Mouse (Mus musculus) lung, adult 18-20 months (tissue): ENCODE measurements at regions not wholly inside any gene's neighbourhood (a gene's known extent, or its start where the extent isn't known, plus 50 kb on each side); places are given as distances from the start of the nearest gene placed in this dataset.

Experiments used
- DNase-seq, 2 experiments: peaks; one replicate each; pipeline ENCODE4 v3.0.0; 2022; ENCODE audit warnings: mixed read lengths in 2 of 2

GRCm38 (mm10) chr10:60936659-60937516, 105.5 kb upstream of the Unc5b start:
- DNase-seq, result no peak

GRCm38 (mm10) chr10:60934297-60935286, 103.2 kb upstream of the Unc5b start:
- DNase-seq, result peak; percentile 64 to 78

DNA sequence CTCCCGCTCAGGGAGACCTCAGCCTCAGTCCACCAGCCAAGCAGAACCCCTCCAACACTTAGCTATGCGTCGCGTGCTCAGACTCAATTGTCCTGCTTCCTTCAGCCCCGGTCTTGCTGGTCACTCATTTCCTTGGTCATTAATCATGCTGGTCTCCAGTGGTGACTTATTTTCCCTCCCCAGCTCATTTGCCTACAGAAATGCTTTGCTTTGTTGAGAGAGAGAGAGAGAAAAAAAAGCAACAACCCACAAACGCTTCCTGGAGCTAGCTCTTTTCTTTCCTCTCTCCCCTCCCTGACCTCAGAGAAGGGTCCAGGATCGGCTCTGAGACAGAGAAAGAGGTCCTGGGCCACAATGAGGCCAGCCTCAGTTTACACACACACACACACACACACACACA, 102.5 kb upstream of the Unc5b start:
- DNase-seq, result peak in 1 of 2 experiments; percentile 25

DNA sequence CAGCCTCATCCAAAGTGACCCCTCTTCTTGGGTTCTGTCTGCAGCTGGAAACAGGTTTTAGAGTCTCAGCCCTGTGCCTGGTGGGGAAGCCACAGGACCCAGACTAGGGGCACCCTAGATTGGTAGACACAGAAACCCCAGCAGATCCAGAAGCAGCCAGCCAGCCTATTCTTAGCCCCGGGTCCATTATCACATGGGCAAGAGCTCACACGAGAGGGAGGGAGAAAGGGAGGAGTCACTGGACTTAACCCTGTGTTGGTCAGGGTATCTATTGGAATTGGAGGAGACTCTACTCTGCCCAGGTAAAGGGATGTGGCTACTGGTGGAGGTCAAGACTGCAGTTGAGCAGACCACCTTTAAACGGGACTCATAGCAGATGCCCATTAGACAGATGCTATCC, 101.5 kb upstream of the Unc5b start:
- DNase-seq, result no peak

DNA sequence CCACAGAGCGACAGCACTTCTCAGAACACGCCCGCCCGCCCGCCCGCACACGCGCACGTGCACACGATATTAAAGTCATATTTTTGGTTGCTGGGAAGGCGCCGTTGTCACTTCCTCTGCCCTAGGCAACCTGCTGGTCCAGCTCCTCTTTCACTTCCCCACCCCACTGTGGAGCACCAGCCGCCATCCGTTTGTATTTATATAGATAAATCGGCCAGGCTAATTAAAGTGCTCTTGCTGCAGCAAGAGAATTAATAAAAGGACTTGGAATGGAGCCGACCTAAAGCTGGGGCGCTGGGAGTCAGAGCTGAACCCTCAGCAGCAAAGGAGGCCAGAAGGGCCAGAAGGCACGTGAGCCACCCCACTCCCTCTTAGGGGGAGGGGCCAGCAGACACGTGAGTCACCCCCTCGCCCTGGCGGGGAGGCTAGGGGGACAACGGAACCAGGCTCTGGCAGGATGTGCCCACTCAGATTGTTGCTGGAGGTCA, 100.6 kb upstream of the Unc5b start:
- DNase-seq, result no peak

DNA sequence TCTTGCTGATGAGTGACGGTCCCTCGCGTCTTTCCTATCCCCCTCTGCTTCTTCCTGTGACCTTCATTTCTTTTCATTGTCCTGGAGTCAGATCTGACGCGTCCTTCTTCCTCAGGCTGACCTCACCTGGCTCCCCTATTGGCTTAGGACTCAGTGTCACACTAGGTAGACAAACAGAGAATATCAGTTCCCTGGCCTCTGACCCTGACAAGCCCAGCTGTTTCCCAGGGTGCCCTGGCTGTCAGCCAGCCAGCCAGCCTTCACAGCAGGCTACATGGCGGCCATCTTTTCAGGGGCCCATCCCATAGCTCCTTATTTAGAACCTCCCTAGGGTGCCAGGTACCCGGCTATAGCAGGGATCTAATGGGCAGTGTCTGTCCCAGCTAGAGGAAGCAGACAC, 97.3 kb upstream of the Unc5b start:
- DNase-seq, result no peak

- DNase-seq, result no peak
Observed at GRCm38 (mm10) chr10:60928164-60928563, 96.8 kb upstream of the Unc5b start.

DNA sequence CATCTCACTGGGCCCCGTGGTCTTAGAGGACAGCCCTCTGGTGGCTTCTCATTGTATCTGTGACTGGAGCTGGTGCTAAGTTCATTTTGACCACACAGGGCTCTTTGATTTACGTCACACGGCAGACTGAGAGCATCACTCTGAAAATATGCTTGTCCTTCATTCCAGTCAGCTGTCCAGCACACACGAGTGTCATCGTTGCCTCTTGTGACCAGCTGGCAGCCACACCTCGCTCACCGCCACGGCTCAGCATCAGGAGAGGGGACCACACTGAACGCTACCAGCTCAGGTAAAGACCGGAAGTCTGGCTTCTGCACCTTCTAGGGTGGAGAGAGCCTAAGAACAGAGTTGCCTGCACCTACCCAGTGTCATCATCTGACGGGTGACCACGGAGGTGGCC, 95.3 kb upstream of the Unc5b start:
- DNase-seq, result no peak

GRCm38 (mm10) chr10:60925644-60926043, 94.3 kb upstream of the Unc5b start:
- DNase-seq, result no peak

DNA sequence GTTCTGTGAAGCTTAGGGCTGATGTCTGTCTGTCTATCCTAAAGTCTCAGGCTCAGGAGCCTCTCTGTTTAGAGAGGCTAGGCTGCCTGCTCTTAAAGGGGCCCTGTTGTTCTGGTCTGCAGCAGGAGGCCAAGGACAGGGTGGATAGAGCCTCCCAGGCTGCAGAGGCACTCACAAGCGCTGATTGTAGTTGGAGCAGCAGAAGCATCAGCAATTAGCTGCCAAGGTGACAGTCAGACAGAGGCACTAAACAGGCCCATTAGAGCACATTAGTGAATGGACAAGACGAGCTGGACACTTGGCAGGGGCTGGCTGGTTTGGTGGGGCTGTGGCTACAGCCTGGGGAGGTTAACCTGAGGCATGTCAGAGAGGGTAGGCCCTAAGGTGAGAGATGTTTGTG, 93.8 kb upstream of the Unc5b start:
- no peak for DNase-seq

- no peak for DNase-seq
Observed at GRCm38 (mm10) chr10:60923806-60924205, 92.4 kb upstream of the Unc5b start.

- DNase-seq, result no peak
Observed at GRCm38 (mm10) chr10:60920621-60921020, 89.2 kb upstream of the Unc5b start.

GRCm38 (mm10) chr10:60918020-60918419, 86.6 kb upstream of the Unc5b start:
- DNase-seq, result no peak

GRCm38 (mm10) chr10:60914391-60914790, 83.0 kb upstream of the Unc5b start:
- no peak for DNase-seq

DNA sequence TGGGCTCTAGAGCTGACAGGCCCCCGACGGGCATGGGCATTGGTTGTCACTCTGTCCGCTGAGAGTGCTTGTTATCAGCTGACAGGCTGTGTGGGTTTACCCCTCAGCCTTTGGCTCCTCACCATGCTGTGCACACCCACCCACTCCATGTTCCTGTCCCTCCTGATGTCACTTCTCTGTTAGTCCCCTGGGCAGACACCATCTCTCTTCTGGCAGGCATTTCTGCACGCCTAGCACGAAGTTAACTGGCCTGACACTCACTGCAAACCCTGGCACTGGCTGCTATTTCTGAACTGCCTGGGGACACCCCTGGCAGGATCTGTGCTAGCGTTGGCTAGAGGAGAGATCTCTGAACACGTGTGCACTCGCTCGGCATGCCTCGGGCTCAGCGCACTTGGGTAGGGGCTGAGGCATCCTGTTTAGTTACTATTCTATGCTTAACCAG, 82.1 kb upstream of the Unc5b start:
- no peak for DNase-seq

DNA sequence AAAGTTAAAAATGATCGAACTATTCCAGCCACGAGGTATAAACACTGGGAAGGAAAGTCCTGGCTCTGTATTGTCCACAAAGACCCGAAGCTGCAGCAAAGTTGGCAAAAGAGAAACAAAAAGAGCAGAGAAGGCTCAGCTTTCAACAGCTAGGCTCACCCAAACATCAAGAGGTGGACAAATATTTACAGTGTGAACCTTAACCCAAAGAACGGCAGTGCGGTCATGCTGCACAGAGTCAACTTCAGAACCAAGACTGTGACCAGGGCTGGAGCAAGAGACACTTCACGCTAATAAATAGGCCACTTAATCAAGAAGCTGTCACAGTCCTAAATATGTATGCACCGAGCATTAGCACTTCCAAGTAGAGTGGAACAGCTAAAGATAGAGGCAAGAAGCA, 73.0 kb upstream of the Unc5b start:
- peak in 1 of 2 experiments; percentile 31 for DNase-seq

DNA sequence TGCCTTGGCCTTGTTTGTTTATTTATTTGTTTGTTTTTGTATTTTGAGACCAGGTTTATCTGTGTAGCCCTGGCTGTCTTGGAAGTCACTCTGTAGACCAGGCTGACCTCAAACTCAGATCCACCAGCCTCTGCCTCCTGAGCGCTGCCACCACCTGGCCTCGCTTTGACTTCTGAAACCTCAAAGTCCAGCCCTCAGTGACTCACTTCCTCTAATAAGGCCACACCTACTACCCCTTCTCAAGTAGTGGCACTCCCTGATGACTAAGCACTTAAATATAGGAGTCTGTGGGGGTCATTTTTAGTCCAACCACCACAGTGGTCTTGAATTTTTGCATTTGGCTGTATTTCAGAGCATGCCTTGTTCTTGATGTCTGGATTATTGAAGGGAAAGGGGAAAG, 69.6 kb upstream of the Unc5b start:
- DNase-seq, result no peak

- no peak for DNase-seq
Observed at GRCm38 (mm10) chr10:60893810-60894147, 62.4 kb upstream of the Unc5b start.

DNA sequence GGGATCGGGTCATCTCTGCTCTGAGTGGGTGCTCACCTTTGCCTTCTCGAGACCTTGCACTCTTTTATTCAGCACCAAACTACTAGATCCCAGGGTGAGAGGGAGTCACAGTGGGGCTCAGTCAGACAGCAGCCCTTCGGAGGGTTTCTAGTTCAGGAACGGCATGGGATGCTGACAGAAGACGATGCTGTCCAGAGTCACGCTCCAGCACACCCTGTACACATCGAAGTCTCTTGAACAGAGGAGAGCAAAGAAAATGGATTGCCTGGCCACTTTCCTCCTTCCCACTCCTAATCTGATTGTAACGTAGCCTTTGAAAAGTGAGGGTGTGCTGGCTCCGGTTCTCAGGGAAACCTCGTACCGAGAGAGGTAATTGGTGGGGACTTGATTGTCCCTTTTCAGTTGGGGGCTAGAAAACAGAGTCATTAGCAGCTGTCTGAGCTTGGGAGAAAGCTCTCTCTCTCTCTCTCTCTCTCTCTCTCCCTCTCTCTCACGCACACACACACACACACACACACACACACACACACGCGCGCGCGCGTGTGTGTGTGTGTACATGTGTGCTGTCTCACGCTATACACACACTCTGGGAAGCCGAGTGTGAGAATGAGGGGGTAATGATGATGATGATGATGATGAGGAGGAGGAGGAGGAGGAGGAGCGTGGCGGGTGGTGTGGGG, 61.9 kb upstream of the Unc5b start:
- no peak for DNase-seq

DNA sequence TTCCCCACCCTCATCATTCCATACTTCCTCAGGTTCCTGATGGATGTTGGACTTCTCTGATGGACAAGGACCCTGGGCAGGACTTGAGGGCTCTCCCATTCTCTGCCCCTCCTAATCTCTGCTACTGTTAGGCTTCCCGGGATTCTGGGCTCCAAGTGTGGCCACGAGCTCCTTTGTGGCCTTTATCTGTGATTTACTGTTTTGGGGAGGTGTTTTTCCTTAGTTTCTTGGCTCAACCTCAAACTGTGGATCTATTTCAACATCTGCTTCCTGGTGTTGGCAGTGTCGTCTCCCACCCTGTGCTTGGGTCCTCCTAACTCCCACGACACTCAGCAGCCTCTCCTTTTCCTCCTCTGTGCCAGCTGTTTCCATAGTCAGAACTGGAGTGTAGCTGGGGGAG, 61.3 kb upstream of the Unc5b start:
- peak; percentile 7 to 21 for DNase-seq

DNA sequence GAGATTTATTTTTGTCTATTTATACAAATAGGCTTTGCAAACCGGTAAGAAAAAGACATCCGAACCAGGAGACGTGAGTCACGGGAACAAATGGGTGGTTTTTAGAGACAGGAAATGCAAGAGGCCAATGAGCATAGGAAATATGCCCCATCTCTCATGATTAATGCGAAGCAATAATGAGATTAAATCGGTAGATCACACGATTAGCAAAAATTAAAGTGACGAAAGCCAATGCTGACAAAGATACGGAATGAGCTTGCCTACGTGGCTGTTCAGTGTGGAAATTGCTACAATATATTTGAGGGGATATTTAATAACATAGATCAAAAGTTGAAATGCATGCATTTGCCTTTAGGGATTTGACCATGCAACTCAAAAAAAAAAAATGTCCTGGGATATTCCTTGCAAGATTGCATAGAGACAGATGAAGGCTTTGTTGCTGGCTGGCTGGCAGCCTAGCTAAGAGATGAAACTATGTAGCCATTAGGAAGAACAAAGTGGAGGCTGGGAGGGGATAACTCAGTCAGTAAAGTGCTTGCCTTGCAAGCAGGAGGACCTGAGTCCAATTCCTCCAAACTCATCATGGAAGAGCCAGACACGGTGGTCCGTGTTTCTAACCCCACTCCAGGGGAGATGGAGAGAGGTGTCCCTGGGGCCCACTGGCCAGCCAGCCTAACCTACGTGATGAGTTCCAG, 60.2 kb upstream of the Unc5b start:
- DNase-seq, result no peak

- no peak for DNase-seq
Observed at GRCm38 (mm10) chr10:60889792-60890191, 58.4 kb upstream of the Unc5b start.
